Mouse (Mus musculus): Measurements from ENCODE around the gene Serinc5.

Serinc5 gene

DNA sequence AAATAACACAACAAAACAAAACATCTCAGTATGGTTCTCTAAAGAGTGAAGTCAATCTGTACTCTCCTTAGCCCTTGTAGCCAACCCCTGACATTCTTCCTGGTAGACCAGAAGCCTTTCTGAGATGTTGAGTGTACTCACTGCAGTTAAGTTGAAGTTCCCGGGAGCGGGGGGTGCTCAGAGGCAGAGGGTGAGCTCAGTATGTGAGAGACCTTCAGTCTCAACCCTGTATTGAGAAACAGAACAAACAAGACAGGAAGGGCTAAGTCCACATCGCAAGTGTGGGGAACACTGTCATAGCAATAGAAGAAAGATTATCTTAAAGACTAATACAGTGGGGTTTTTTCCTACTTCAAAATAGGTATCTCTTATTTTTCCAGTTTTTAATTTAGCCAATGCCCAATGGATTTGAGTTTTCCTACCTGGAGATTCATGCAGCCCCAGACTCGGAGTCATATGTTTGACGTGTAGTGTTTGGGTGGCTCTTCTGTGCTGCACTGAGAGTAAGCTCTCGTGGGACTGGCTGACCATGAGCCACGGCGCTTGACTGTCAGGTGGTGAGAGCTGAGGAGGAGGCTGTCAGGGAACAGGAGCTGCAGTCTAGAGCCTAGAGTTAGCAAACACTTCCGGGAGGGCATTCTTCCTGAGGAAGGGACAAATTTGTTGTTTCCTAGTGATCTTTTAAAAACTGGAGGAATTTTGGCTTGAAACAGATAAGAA is 95.6 kb downstream of the Serinc5 start:
- no peak for DNase-seq

DNA sequence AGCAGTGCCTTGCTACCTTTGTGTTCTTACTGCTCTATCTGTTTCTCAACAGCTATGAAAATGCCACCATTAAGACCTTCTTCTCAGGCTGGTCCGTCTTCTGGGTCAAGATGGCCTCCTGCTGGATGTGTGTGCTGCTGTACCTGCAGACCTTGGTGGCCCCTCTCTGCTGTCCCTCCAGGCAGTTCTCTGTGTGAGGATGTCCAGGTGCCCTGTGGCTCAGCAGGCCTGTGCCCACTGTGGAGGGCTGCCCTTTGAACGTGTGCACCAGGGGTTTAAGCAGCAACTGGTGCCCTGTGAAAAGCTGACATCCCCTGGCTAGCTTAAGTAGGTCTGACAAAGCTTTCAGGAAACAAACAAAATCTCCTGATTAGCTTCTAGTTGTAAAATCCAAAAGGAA is 97.0 kb downstream of the Serinc5 start:
- no peak for DNase-seq

DNA sequence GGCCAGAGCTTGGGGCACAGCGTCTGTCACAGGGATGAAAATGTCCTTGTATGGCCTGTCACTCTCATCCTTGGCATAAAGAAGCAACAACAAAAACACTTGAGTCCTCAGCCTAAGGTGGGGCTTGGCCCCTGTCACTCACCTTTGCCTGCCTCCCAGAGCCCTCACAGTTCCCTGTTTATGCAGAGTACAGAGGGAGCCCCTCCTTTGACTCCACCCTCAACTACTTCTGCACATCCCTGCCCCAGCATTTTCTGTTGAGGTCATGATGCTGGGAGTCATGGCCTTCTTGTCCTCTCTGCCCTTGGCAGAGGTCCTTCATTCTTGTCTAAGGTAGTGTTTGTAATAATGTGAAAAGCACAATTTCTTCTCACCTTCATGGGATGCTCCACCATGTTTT is 97.6 kb downstream of the Serinc5 start:
- no peak for DNase-seq

DNA sequence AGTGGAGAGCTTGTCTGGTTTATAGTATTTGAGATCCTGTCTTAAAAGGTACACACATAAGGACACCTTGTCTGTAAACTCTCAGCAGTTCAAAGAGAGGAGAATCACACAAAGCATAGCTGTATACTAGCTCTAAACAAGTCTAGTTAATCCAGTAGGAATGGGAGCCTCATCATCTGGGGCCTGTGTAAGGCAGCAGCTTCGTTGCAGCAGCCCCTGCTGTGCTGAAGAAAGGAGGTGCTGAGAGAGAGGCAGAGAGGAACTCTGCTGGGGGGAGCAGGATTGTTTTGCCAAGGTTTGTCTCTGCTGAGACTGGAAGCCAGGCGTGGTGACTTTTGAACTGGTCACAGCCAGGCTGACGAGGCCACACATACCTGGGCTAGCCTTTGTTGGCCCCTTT is 98.6 kb downstream of the Serinc5 start:
- DNase-seq, result no peak

DNA sequence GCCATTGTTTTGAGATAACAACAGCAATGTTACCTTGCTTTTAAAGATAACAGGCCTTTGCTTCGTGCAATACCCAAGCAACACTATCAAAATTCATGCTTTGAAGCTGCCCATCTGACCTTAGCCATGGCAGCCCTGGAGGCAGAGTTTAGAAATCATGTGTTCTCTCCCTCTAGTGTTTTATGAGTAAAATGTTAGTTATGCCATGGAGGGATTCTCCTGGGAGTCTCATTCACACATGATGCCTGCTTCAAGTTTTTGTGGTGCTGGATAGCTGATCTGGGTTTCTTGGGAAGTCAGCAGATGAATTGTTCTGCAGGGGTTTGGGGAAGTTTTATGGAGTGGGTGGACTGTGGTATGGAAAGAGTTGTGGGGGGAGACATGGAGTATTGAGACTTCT is 99.5 kb downstream of the Serinc5 start:
- DNase-seq, result no peak

DNA sequence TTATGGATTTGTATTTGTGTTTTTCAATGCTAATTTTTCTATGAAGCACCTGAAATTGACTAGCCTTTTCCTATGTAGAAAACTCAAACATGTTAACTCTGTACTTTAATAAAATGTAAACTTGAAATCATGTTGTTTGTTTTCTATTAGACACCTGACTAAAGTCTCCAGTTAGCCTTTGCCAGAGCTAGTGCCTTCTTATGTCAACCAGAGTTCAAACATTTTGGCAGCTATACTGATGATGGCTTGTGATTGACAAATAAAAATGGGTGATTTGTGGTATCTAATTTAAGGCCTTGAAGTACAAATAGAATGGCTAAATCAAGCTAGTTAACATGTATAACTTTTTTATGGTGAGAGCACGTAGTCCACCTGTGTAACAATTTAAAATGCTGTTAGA is 100.9 kb downstream of the Serinc5 start:
- no peak for DNase-seq

DNA sequence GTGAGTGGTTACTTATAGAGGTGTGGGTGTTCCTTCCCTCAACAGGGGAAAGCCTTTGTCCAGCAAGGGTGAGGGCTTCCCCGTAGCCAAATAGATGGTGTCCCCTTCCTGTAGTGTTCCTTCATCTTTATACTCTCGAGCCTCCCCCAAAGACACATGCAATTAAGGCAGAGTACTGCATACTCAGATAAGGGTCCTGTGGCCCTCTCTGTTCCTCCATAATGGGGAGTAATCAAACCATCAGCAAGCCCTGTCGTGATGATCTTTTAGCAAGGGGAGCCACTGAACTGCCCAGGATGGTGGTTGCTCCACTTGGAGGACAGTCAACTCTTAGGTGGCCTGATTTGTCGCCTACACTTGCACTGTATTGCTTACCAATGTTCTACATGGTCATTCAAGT is 101.7 kb downstream of the Serinc5 start:
- DNase-seq, result no peak

DNA sequence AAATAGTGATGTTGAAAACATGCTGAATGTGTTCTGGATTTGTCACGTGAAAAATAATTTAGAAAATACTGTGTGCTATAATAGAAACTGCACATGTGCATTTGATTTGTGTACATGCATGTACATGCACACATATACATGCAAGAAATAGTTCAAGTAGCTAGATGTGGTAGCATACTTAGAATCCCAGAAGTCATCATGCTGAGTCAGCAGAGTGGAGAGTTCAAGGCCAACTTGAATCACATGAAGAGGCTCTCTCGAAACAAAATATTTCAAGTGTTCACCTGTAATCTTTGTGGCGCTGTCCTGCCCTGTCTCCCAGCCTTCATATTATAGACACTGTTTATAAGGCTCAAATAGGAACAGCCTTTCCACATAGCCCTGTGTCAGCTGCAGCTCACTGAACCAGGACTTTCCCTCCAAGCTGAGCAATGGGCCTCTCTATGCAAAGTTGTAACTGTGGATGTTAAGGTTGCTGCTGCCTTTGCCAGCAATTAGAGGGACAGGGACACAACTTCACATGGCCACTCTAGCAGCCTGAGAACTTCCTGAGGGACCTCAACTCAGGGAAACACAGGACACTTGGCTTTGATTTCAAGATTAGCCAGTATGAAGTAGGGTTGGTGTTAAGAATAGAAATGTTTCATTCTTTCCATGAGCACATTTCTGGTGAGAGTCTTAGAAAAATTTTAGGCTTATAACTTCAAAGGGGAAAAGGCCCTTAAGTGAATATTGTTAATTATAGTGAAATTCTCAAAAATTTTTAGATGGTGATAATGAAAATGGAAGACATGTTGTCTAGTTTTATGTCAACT is 107.2 kb downstream of the Serinc5 start:
- no peak for DNase-seq

DNA sequence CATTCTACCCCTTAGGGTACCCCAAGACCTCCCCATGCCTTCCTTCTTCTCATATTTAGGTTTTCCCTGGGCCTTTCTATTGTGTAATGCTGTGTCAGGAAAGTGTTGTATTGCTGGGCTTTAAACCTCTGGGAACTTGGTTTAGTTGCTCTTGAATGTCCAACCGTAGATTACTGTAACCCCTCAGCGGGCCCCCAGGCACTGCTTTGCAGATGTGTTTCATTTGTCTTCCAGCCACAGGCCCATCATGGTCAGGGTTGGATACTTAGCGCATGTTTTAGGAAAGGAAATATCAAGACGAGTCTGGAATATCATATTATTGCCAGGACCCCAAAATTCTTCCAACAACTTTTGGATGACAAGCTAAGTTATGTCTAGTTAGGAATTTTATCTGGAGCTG is 110.1 kb downstream of the Serinc5 start:
- no peak for DNase-seq

DNA sequence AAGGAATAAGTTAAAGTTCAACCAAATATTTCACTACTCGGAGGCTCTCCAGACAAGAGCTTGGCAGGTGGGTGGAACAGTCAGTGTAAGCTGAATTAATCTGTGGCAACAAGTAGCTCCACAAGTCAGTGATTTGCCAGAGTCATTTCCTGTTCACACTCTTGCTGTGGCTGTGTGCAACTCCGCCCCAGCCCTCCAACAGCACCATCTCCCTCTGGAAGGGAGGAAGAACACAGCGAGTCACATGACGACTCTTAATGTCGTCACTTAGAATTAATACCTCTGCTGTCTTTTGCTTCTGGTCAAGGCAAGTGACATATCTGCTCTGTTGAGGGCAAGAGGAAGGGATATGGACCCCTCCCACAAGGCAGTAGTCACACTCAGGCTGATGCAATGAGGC is 111.5 kb downstream of the Serinc5 start:
- no peak for DNase-seq

DNA sequence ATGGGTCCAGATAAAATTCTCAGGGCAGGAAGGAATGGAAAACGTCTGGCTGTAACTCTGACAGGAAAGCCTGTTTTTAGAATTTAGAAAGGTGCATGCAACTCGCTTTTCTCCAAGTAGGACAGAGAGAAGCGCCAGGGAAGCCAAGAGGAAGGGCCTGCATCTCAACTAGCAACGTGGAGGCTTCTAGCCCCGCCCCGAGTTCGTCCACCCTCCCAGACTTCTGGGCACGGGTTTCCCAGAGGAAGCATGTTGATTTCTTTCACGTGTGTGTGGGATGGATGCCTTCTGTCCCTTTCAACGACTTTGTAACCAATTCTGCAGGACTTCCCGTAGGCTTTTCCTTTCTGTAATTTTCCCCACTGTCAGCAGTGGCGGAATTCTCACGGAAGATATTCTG is 118.9 kb downstream of the Serinc5 start:
- no peak for DNase-seq

DNA sequence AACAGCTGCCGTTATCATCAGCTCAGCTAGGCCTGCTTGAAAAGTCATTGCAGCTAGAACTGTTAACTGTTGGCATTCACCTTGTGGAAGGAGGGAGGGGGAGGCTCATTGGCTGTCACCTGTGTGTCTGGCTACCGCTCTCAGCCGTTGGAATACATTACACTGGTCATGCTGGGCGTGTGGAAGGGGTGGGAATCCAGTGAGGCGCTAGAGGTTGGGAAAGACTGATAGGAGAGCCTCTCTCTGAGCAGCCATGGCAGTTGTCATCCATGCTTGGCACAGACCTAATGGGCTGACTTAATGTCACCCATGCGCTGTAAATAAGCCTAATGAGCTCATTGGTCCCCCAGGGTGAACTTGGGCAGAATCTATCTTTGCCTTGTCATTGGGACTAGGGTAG is 120.9 kb downstream of the Serinc5 start:
- no peak for DNase-seq

DNA sequence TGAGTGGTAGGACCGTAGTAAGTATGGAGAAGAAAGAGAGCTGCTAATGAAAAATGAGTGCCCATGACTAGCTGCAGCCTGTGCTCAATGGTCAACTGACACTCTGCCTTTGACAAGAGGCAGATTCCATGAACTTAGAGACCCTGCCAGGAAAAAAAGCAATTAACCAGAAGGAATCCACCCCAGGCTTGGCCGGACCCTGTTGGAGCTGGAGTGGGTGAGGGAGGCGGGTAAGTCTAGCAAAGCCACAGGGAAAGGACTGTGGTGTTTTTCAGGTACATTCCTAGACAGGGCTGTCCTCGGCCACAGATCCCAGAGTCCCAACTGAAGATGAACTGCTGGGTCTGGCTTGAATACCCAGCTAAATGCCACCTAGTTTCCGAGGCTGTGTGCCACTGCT is 121.9 kb downstream of the Serinc5 start:
- DNase-seq, result no peak

DNA sequence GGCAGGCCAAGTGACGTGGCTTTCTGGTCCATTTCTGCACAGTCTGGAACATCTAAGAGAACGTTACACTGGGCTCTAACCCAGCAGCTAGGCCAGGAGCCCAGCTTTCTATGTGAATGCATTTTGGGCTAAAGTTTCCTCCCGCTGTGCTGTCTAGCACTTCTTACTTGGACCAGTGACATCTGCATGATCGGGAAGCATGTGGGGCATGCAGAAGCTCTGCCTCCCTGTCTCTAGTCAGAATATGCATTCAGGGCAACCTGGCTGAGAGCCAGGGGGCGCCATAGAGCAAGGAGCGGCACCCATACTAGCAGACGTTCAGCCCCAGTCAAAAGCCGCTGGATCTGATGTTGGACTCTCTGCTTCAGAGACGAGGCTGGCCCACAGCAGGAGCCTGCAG is 122.4 kb downstream of the Serinc5 start:
- DNase-seq, result peak; percentile 60 to 64

DNA sequence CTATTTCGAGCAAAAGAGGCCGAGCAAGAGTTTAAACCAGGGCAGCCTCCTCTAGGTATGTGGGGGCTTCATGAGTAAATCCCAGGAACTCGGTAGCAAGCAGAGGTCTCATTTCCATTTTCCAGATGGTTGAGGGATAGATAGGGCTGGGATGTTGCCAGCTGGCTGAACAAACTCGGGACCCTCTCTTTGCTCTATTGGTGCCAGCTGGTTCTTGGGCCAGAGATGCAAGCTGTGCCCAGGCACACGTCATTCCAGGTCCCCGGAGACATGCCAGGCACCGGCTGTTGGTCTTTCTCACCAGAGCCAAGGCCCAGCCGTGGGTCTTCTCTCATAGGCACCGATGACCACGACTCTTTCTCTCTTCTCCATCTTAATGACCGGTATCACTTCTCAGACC is 122.8 kb downstream of the Serinc5 start:
- DNase-seq, result no peak

DNA sequence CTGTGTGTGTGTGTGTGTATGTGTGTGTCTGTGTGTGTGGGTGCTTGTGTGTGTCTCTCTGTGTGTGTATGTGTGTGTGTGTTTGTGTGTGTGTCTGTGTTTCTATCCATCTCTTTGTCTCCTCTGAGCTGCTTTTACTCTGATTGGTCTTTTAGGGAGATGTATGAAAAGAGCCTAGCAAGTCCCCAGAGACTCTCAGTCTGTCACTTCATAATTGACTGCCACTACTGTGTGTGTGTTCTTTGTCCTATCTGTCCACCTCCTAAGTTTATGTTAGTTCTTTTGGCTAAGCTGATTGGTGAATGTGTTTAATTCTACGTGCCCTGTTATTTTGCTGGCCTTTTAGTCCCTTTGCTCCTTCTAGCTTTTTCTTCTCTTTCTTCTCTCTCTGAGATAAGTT is 124.8 kb downstream of the Serinc5 start:
- DNase-seq, result no peak

DNA sequence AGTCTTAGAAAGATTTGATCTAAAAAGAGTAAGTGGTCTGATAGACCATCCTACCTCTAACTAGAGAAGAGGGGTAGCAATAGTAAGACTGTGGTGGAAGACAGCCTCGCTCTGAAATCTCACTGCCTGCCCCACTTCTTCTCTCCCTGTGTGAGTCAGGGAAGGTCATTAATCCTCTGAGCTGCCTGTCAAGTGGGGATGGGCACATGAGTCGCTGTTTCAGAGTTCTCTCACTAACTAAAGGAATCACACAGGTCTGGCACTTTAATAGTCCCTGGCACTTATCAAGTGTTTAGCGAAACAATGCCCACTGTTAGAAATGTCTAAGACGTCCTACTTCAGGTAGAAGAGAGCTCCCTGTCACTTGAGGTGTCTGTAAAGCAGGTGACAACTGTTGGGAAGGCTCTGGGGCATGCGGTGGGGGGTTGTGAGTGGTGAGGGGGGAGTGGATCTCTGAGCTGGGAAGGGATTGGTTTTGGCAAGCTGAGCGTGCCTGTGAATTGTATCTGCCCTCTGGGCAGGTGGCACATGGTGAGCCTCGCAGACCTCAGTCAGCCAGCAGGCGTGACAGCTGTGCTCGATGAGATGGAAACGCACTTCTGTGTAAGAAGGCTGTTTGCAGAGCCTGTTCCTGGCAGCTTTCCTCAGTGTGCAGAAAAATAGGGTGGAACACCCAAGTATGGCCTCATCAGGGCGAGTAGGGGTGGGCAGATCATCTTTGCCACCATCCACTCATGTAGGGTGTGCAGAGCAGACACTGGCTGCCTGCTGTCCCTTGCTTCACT is 125.8 kb downstream of the Serinc5 start:
- no peak for DNase-seq

DNA sequence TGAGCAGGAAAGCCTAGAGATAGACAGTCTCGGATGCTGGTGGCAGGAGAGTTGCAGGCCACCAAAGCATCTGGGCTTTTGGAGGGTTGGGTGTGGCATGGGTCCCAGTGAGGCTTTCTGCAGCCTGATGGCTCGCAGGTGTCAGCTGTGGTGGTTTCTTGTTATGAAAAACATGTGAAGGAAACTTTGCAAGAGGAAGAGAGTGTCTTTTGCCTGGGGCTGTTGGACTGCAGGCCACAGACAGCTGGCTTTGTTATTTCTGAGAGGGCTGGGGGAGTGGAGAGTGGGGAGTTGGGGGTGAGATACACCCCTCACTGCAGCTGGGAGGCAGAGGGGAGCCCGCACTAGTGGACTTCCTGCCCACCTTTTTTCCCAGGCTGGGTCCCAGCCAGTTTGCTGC is 127.9 kb downstream of the Serinc5 start:
- DNase-seq, result no peak

DNA sequence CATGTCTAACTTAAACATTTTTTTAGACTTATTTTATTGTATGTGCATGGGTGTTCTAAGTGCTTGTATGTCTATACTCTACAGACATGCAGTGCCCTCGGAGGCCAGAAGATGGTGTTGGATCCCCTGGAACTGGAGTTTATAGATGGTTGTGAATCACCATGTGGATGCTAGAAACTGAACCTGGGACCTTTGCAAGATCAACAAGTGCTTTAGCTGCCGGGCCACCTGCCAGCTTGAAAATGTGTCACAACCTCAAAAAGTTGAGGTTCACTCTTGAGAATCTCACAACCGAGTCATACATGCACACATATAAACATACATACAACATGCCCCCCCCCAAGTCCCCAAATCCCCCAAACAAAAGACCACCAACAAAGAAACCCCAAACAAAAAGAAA is 129.0 kb downstream of the Serinc5 start:
- DNase-seq, result no peak

DNA sequence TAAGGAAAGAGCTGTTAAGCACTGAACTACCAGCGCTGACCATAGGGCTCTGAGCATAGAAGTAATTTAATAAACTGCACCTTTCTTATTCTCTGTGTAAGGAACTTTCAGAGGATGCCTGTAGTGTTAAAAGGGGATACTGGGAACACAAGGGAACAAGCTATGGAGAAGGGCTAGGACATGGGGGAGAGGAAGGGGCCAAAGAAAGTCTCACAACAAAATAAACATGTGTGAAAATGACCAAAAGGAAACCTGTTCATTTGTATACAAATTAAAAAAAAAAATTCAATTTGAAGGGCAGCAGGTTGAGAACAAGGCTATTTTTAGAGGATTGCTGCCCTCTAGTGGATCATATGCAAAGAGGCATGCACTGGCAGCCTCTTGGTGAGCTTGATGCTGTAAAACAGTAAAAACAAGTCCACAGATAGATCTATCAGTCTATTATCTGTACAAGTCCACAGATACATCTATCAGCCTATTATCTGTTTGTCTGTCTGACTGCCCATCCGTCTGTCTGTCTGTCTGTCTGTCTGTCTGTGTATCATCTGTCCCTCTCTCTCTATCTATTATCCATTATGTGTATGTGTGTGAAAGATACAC is 129.9 kb downstream of the Serinc5 start:
- peak in 1 of 2 experiments; percentile 27 for DNase-seq

DNA sequence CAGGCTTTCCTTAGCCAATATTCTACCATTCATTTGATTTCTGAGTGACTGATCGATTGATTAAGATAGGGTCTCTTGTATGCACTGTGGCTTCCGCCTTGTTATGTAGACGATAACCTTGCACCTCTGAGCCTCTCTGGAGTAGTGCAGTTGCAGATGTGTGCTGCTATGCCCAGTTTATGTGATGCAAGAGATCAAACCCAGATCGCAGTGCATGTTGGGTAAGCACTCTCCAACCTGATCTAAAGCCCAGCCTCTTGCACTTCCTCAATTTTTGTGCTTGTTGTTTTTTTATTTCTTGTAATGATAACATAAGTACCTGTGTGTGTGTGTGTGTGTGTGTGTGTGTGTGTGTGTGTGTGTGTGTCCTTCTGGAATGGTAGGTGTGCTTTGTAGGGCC is 132.0 kb downstream of the Serinc5 start:
- no peak for DNase-seq

DNA sequence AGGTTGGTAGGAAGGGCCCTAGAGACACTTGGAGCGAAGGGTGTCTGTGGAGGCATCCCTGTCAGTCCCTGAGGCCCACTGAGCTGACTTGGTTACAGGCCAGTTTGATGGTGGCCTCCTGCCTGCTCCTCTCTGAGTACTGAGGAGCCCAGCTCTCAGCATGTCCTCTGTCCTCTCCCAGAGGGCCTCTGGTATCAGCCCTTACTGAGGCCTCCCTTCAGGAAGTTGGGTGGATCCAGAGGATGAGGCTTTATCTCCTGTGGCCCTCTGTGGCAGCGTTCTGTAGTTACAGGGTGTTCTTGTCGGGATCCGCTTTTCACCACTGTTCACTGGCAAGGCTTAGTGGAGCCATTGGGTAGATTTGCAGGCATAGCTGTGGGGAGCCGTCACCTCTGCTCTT is 132.4 kb downstream of the Serinc5 start:
- no peak for DNase-seq

DNA sequence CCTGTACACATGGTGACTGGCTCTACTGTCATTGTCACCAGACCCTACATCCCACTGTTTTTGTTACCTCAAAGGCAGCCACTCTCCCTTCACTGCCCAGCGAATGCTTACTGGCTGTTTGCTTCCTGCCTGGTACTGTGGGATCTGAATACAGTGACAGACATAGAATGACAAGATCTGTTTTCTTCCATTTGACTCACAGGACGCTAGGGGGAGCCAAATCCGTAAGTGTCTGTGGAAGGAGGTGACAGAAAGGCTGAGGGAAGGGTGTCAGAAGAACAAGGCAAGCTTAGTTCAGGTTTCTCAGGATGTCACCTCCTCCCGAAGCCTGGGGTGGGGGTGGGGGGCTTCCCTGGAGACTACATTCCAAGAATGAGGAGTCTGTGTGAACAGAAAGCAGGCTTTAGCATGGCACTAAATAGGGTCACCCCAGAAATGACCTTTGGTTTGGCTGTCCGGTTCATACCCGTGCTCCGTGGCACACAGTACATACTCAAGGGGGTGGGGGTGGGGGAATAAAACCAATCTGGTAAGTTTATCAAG is 140.2 kb downstream of the Serinc5 start:
- DNase-seq, result peak; percentile 59 to 76

All from kidney, postnatal 25 days (tissue).